Mouse (Mus musculus) myocyte (in vitro differentiated cells): ENCODE measurements around the gene Matn3.

Experiments used
- E2F4 ChIP-seq: IDR thresholded peaks from one replicate; pipeline ENCODE4 v1.6.1; 2011; ENCODE audit warnings: mild to moderate bottlenecking, control low read depth, moderate library complexity; ENCODE audit not compliant: insufficient read depth
- MYOG ChIP-seq, 3 experiments: IDR thresholded peaks; one replicate each; pipeline ENCODE4 v1.6.1; 2011; ENCODE audit warnings: control low read depth in 2 of 3, low read depth in 2 of 3, mild to moderate bottlenecking in 2 of 3; ENCODE audit not compliant: insufficient read length in 2 of 3, control insufficient read depth in 1 of 3, insufficient read depth in 1 of 3
- POLR2A ChIP-seq: IDR thresholded peaks from one replicate; pipeline ENCODE4 v1.6.1; 2011; ENCODE audit warnings: low read depth, mild to moderate bottlenecking, control low read depth, moderate library complexity; ENCODE audit not compliant: insufficient read length
- POLR2AphosphoS2 ChIP-seq: IDR thresholded peaks from one replicate; pipeline ENCODE4 v1.6.1; 2011; ENCODE audit warnings: low read depth, control low read depth; ENCODE audit not compliant: insufficient read length
- REST ChIP-seq: IDR thresholded peaks from one replicate; pipeline ENCODE4 v1.6.1; 2011; ENCODE audit warnings: mild to moderate bottlenecking, control low read depth, moderate library complexity; ENCODE audit not compliant: insufficient read depth, insufficient read length
- TCF12 ChIP-seq: IDR thresholded peaks from one replicate; pipeline ENCODE4 v1.6.1; 2011; ENCODE audit warnings: mild to moderate bottlenecking, control low read depth; ENCODE audit not compliant: poor library complexity, insufficient read depth, severe bottlenecking
- USF1 ChIP-seq: IDR thresholded peaks from one replicate; pipeline ENCODE4 v1.6.1; 2011; ENCODE audit warnings: low read depth, mild to moderate bottlenecking, control low read depth, moderate library complexity

GRCm38 (mm10) chr12:8961607-8962316, 14.0 kb downstream of the Matn3 start:
- TF ChIP-seq POLR2A (no peak), USF1 (no peak), E2F4 (no peak), REST (no peak), MYOG (IDR thresholded peaks at IDR 0.05; ENCODE audit: control insufficient read depth in 1 of 3, insufficient read depth in 1 of 3, insufficient read length in 2 of 3, low read depth in 2 of 3) (peak; percentile 15 to 77 (median 36)), TCF12 (no peak), POLR2AphosphoS2 (no peak)
